Mouse (Mus musculus) CH12.LX (cell line): ENCODE data around the gene Dupd1. TPM values are rescaled to one million over a fixed set of nuclear protein-coding genes. Genes with fewer than 3 reads are reported as not detected.
A peak's percentile ranks its signal among the peaks of the same experiment; 100 is the strongest.

ENCODE experiments used
- DNase-seq: peaks from one replicate; pipeline ENCODE4 v3.0.0-alpha.2; 2013; ENCODE audit errors: extremely low read depth
- H3K27ac ChIP-seq: 2 replicates; pipeline ENCODE4 v1.5.1; 2012; ENCODE audit warnings: low read depth, mild to moderate bottlenecking, control low read depth, moderate library complexity; ENCODE audit not compliant: insufficient read depth
- H3K27me3 ChIP-seq: replicated peaks from 2 replicates; pipeline ENCODE3; 2012; ENCODE audit warnings: inconsistent platforms
- H3K36me3 ChIP-seq, 2 experiments: replicated peaks in 1 of 2; 2 replicates each; pipeline versions ENCODE3 to v1.6.1; 2012; ENCODE audit warnings: inconsistent platforms in 1 of 2, low read length in 1 of 2, mild to moderate bottlenecking in 1 of 2, mixed read lengths in 1 of 2, moderate library complexity in 1 of 2; ENCODE audit not compliant: control insufficient read depth in 1 of 2, insufficient read depth in 1 of 2
- H3K4me1 ChIP-seq, 2 experiments: 2 replicates each; pipeline ENCODE4 v1.6.1; 2012; ENCODE audit warnings: inconsistent platforms in 1 of 2, moderate library complexity in 1 of 2; ENCODE audit not compliant: insufficient read depth in 2 of 2, control insufficient read depth in 1 of 2
- H3K4me2 ChIP-seq: 2 replicates; pipeline ENCODE4 v1.6.1; 2012; ENCODE audit warnings: low read depth, mild to moderate bottlenecking, control low read depth; ENCODE audit not compliant: poor library complexity, insufficient read depth, severe bottlenecking
- H3K4me3 ChIP-seq, 3 experiments: fragments of 150-350 bp in 1 of 3; sonication (generic) in 1 of 3; replicated peaks in 1 of 3; 2 replicates each; pipeline versions ENCODE3 to v1.5.1; 2011 to 2012; ENCODE audit warnings: low read depth in 2 of 3, low read length in 2 of 3, mild to moderate bottlenecking in 2 of 3, moderate library complexity in 2 of 3, control low read depth in 1 of 3, improper control_type of control experiment in 1 of 3, inconsistent platforms in 1 of 3, mixed read lengths in 1 of 3; ENCODE audit not compliant: poor library complexity in 1 of 3
- H3K79me2 ChIP-seq: replicated peaks from 2 replicates; pipeline ENCODE4 v1.6.1; 2012; ENCODE audit warnings: mild to moderate bottlenecking, moderate library complexity; ENCODE audit not compliant: control insufficient read depth, poor library complexity, insufficient read depth, severe bottlenecking; ENCODE audit errors: extremely low read depth
- H3K9ac ChIP-seq: 2 replicates; pipeline ENCODE4 v1.6.1; 2012; ENCODE audit warnings: low read depth, mild to moderate bottlenecking, control low read depth, moderate library complexity; ENCODE audit not compliant: insufficient read depth
- H3K9me3 ChIP-seq: replicated peaks from 2 replicates; pipeline ENCODE3; 2012; ENCODE audit warnings: low read length, inconsistent platforms, mixed read lengths
- CHD1 ChIP-seq: IDR thresholded peaks from 2 replicates; pipeline ENCODE4 v1.6.1; 2012; ENCODE audit warnings: low read depth, low read length, improper control_type of control experiment, inconsistent platforms
- CHD2 ChIP-seq: IDR thresholded peaks from 2 replicates; pipeline ENCODE4 v1.6.1; 2011; ENCODE audit warnings: low read length, improper control_type of control experiment
- CTCF ChIP-seq, 2 experiments: IDR thresholded peaks in 1 of 2; conservative IDR thresholded peaks in 1 of 2; 2 replicates each; pipeline ENCODE4 v1.5.1; 2011 to 2012; ENCODE audit warnings: low read depth in 2 of 2, low read length in 2 of 2, improper control_type of control experiment in 1 of 2, inconsistent platforms in 1 of 2, mild to moderate bottlenecking in 1 of 2, moderate library complexity in 1 of 2
- ELF1 ChIP-seq: IDR thresholded peaks from 2 replicates; pipeline ENCODE4 v1.6.1; 2014; ENCODE audit warnings: low read depth, mild to moderate bottlenecking, inconsistent platforms, low read length, improper control_type of control experiment
- EP300 ChIP-seq: IDR thresholded peaks from 2 replicates; pipeline ENCODE4 v1.6.1; 2011; ENCODE audit warnings: low read length, improper control_type of control experiment
- HCFC1 ChIP-seq: IDR thresholded peaks from 2 replicates; pipeline ENCODE4 v1.6.1; 2012; ENCODE audit warnings: low read depth, mild to moderate bottlenecking, inconsistent platforms, low read length, improper control_type of control experiment
- JUND ChIP-seq: conservative IDR thresholded peaks from 2 replicates; pipeline ENCODE4 v1.6.1; 2011; ENCODE audit warnings: low read depth, low read length, improper control_type of control experiment
- KAT2A ChIP-seq: IDR thresholded peaks from 2 replicates; pipeline ENCODE4 v1.6.1; 2012; ENCODE audit warnings: low read length, improper control_type of control experiment, inconsistent platforms; ENCODE audit not compliant: insufficient replicate concordance
- MAFK ChIP-seq: IDR thresholded peaks from 2 replicates; pipeline ENCODE4 v1.6.1; 2011; ENCODE audit warnings: low read length, improper control_type of control experiment; ENCODE audit not compliant: insufficient replicate concordance
- MAZ ChIP-seq: IDR thresholded peaks from 2 replicates; pipeline ENCODE4 v1.6.1; 2012; ENCODE audit warnings: low read depth, mild to moderate bottlenecking, inconsistent platforms, low read length, improper control_type of control experiment, moderate library complexity
- MEF2A ChIP-seq: IDR thresholded peaks from 2 replicates; pipeline ENCODE4 v1.6.1; 2014; ENCODE audit warnings: low read depth, mild to moderate bottlenecking, inconsistent platforms, low read length, improper control_type of control experiment, borderline replicate concordance
- MXI1 ChIP-seq: IDR thresholded peaks from 2 replicates; pipeline ENCODE4 v1.6.1; 2011; ENCODE audit warnings: mild to moderate bottlenecking, low read depth, low read length, improper control_type of control experiment
- NELFE ChIP-seq: IDR thresholded peaks from 2 replicates; pipeline ENCODE4 v1.6.1; 2011; ENCODE audit warnings: low read depth, low read length, improper control_type of control experiment
- POLR2A ChIP-seq: IDR thresholded peaks from 2 replicates; pipeline ENCODE4 v1.6.1; 2011; ENCODE audit warnings: low read depth, mild to moderate bottlenecking, improper control_type of control experiment, low read length
- RAD21 ChIP-seq: IDR thresholded peaks from 2 replicates; pipeline ENCODE4 v1.6.1; 2011; ENCODE audit warnings: low read depth, mild to moderate bottlenecking, low read length, improper control_type of control experiment, moderate library complexity
- SIN3A ChIP-seq: IDR thresholded peaks from 2 replicates; pipeline ENCODE4 v1.6.1; 2012; ENCODE audit warnings: low read length, improper control_type of control experiment, inconsistent platforms
- TBP ChIP-seq: conservative IDR thresholded peaks from 2 replicates; pipeline ENCODE4 v1.6.1; 2011; ENCODE audit warnings: low read depth, low read length, improper control_type of control experiment
- TCF12 ChIP-seq: IDR thresholded peaks from 2 replicates; pipeline ENCODE4 v1.6.1; 2014; ENCODE audit warnings: low read depth, mild to moderate bottlenecking, inconsistent platforms, low read length, improper control_type of control experiment
- ZMIZ1 ChIP-seq: IDR thresholded peaks from 2 replicates; pipeline ENCODE4 v1.6.1; 2012; ENCODE audit warnings: low read depth, mild to moderate bottlenecking, inconsistent platforms, low read length, improper control_type of control experiment
- ZNF384 ChIP-seq: IDR thresholded peaks from 2 replicates; pipeline ENCODE4 v1.6.1; 2012; ENCODE audit warnings: low read depth, low read length, improper control_type of control experiment, inconsistent platforms
- dilution Hi-C: fragments of 300-500 bp; cut with MboI; formaldehyde crosslinking; loops from 2 replicates; pipeline ENCODE4 v1.14.3; 2020; ENCODE audit warnings: low sequenced_read_pairs; ENCODE audit not compliant: extremely low pct_unique_long_range_greater_than_20kb, extremely low pct_ligation_motif_present
- in situ Hi-C: fragments of 300-500 bp; cut with MboI; formaldehyde crosslinking; loops from 3 replicates; pipeline ENCODE4 v1.14.3; 2019; ENCODE audit warnings: low sequenced_read_pairs, low pct_ligation_motif_present, low pct_unique_long_range_greater_than_20kb, mixed read lengths
- polyA plus RNA-seq: library from polyadenylated mRNA; unstranded; fragments of >175 nt; gene quantifications from 2 replicates; pipeline ENCODE4 v1.2.1, GENCODE M21; 2012; ENCODE audit warnings: low read depth; ENCODE audit not compliant: insufficient read length
- total RNA-seq, 2 experiments: library from RNA; depleted of rRNA; stranded (reverse); fragments of 300-350 nt in 1 of 2; fragments of >200 nt in 1 of 2; gene quantifications; 2 replicates each; pipeline ENCODE4 v1.2.3; 2012 to 2014

Dupd1 gene
- total and polyA plus RNA-seq, 3 experiments: not detected

GRCm38 (mm10) chr14:21750008-21750880, 35.9 kb upstream of the Dupd1 start, which contains the start of gene Samd8:
Gene Samd8, plus strand, starts transcription at chr14:21750531.
- Histone ChIP-seq H3K27ac (peak within 1 kb of the TSS; percentile 35), H3K27me3 (no peaks in the 10 kb centered on the region), H3K4me3 (peak within 1 kb of the TSS; percentile 79 to 90 (median 88)), H3K36me3 (peaks cover 0 to 2% of the 10 kb centered on the region in 2 experiments), H3K4me2 (peak within 1 kb of the TSS; percentile 48), H3K9ac (peak within 1 kb of the TSS; percentile 84), H3K9me3 (no peaks in the 10 kb centered on the region), H3K79me2 (peaks cover 19% of the 10 kb centered on the region)
- dilution Hi-C loops (no loop called here), in situ Hi-C loops (no loop called here)
- TF ChIP-seq MAFK (no peak), MEF2A (no peak), KAT2A (0 out of 2 replicates have a peak, but pooled peaks have one; percentile 42), TBP (0 out of 2 replicates have a peak, but pooled peaks have one; percentile 18), EP300 (no peak), CHD2 (peak; percentile 67), JUND (no peak), ZMIZ1 (0 out of 2 replicates have a peak, but pooled peaks have one; percentile 56), NELFE (peak; percentile 87), POLR2A (peak; percentile 85), MXI1 (peak; percentile 29; the same call in 1 of the 2 replicates), ELF1 (peak; percentile 84), HCFC1 (peak; percentile 76), SIN3A (no peak; the same call in none of the 2 replicates), TCF12 (peak; percentile 73), CHD1 (no peak), MAZ (peak; percentile 62; the same call in 1 of the 2 replicates)
- TF ChIP-seq, all 38 proteins: peak for 11
- DNase-seq: peak; percentile 82
- H3K4me1 ChIP-seq: peaks cover 5 to 33% of the 10 kb centered on the region in 2 experiments

- Histone ChIP-seq H3K36me3 (no peaks in the 10 kb centered on the region), H3K27me3 (no peaks in the 10 kb centered on the region), H3K4me3 (no peak overlapping the region), H3K4me1 (peaks cover 3 to 33% of the 10 kb centered on the region in 2 experiments; a peak in 3 of 4 replicates), H3K27ac (no peak overlapping the region), H3K9ac (no peak overlapping the region), H3K4me2 (no peak overlapping the region), H3K79me2 (peaks cover 7% of the 10 kb centered on the region), H3K9me3 (no peaks in the 10 kb centered on the region)
- TF ChIP-seq ZNF384 (peak; percentile 97), SIN3A (no peak), CTCF (conservative IDR thresholded peaks at IDR 0.05 in 1 of 2, IDR thresholded peaks at IDR 0.05 in 1 of 2; ENCODE audit: low read depth in 2 of 2, low read length in 2 of 2) (peak; percentile 40 to 68), RAD21 (peak; percentile 29)
- dilution Hi-C loops: no loop called here
- in situ Hi-C loops: loop anchor here (5.0 to 25.0 kb wide), 2 partner anchors 261 to 611 kb away; partner anchors contain the start of gene Kat6b
- peak; percentile 34 for DNase-seq
These were observed 33.9 kb upstream of the Dupd1 start for GRCm38 (mm10) chr14:21748142-21748870.
